9 mouse cellular contexts compared by ENCODE assay signal in genomic region chr2:59600123-59600840, GRCm38 (mm10). TPM values are rescaled to one million over a fixed set of nuclear protein-coding genes. Genes with fewer than 3 reads are reported as not detected.
DNase-seq lines count a peak whose midpoint lies in the region; ATAC-seq lines count a peak whose summit lies in the region.
"Had no signal": no experiment of that assay in that cellular context is flagged by ENCODE, and none has a peak within 500 bp of the region (broad histone marks: within the 10 kb centered on the region; RNA-seq: fewer than 3 reads in every experiment).

No protein-coding gene starts in this region.

- no peak overlapping the region for H3K4me3 ChIP-seq in forebrain, embryonic 12.5 days (replicated peaks)
- H3K4me3 ChIP-seq in limb, embryonic 11.5 days (ENCODE audit: low read depth, low read length) = no peak overlapping the region
- H3K4me3 ChIP-seq in midbrain, embryonic 11.5 days (ENCODE audit: low read depth, low read length) = no peak overlapping the region
- H3K4me3 ChIP-seq: liver, embryonic 15.5 days had no signal

- peaks cover 16% of the 10 kb centered on the region; the same call in 1 of the 2 replicates for H3K4me1 ChIP-seq in forebrain, embryonic 12.5 days
- peaks cover 29% of the 10 kb centered on the region for H3K4me1 ChIP-seq in limb, embryonic 11.5 days (ENCODE audit: control insufficient read depth, insufficient read depth, low read length)
- H3K4me1 ChIP-seq in midbrain, embryonic 11.5 days (ENCODE audit: control insufficient read depth, insufficient read depth, low read length) = no peaks in the 10 kb centered on the region

- no peaks in the 10 kb centered on the region for H3K36me3 ChIP-seq in forebrain, embryonic 12.5 days (replicated peaks)
- no peaks in the 10 kb centered on the region for H3K36me3 ChIP-seq in limb, embryonic 11.5 days (ENCODE audit: control insufficient read depth, insufficient read depth, low read length)
- H3K36me3 ChIP-seq in midbrain, embryonic 11.5 days (ENCODE audit: control insufficient read depth, insufficient read depth, low read length) = no peaks in the 10 kb centered on the region
- H3K36me3 ChIP-seq: liver, embryonic 15.5 days had no signal

- intact Hi-C loops in heart, postnatal 36 days (cut with DNase I) = no loop called here

- WGBS in forebrain, embryonic 12.5 days = 59% methylated on average over 19 of the region's 19 CpGs
- WGBS in limb, embryonic 11.5 days = 7% methylated on average over 19 of the region's 19 CpGs
- WGBS in midbrain, embryonic 11.5 days = 84% methylated on average over 19 of the region's 19 CpGs

- DNase-seq in Muller cell, postnatal 12 days (ENCODE audit: inconsistent ontology term) = peak; percentile 77
- peak; percentile 61 for DNase-seq in adrenal gland, postnatal 25 days
- DNase-seq in heart, postnatal 36 days = peak; percentile 47 to 55
- peak; percentile 87 for DNase-seq in limb, embryonic 11.5 days (ENCODE audit: low spot score)
- peak; percentile 27 for DNase-seq in testis, postnatal 14 days (ENCODE audit: low spot score)
- DNase-seq in thymus, postnatal 4 days = no peak
- DNase-seq in midbrain, embryonic 11.5 days (ENCODE audit: low spot score, missing footprints) = no peak

- H3K27me3 ChIP-seq in forebrain, embryonic 12.5 days = no peaks in the 10 kb centered on the region
- no peaks in the 10 kb centered on the region for H3K27me3 ChIP-seq in limb, embryonic 11.5 days (ENCODE audit: control insufficient read depth, insufficient read depth, low read length)
- no peaks in the 10 kb centered on the region; the same call in 1 of the 2 replicates for H3K27me3 ChIP-seq in midbrain, embryonic 11.5 days (ENCODE audit: control insufficient read depth, insufficient read depth, low read length)
- H3K27me3 ChIP-seq: liver, embryonic 15.5 days had no signal

- peak overlapping the region; percentile 36 for H3K27ac ChIP-seq in forebrain, embryonic 12.5 days
- peak overlapping the region; percentile 95 for H3K27ac ChIP-seq in limb, embryonic 11.5 days (replicated peaks; ENCODE audit: low read depth, low read length)
- no peak overlapping the region for H3K27ac ChIP-seq in midbrain, embryonic 11.5 days (ENCODE audit: low read depth, low read length)

- H3K9ac ChIP-seq in forebrain, embryonic 12.5 days = no peak overlapping the region
- H3K9ac ChIP-seq in limb, embryonic 11.5 days (ENCODE audit: low read length) = no peak overlapping the region
- no peak overlapping the region for H3K9ac ChIP-seq in midbrain, embryonic 11.5 days (ENCODE audit: low read length)
- H3K9ac ChIP-seq: liver, embryonic 15.5 days had no signal

- ATAC-seq in forebrain, embryonic 12.5 days (ENCODE audit: low FRiP score) = peak; percentile 41; the same call in 1 of the 2 replicates
- ATAC-seq in limb, embryonic 11.5 days (ENCODE audit: insufficient number of reproducible peaks, low FRiP score, low TSS enrichment, low read depth) = peak; percentile 87
- ATAC-seq in midbrain, embryonic 11.5 days (ENCODE audit: low FRiP score) = no peak

- H3K4me2 ChIP-seq in forebrain, embryonic 12.5 days = no peak overlapping the region
- peak overlapping the region; percentile 40 for H3K4me2 ChIP-seq in limb, embryonic 11.5 days (ENCODE audit: low read depth, severe bottlenecking)
- no peak overlapping the region for H3K4me2 ChIP-seq in midbrain, embryonic 11.5 days

- no peaks in the 10 kb centered on the region for H3K9me3 ChIP-seq in forebrain, embryonic 12.5 days
- H3K9me3 ChIP-seq in limb, embryonic 11.5 days (ENCODE audit: control insufficient read depth, low read length) = no peaks in the 10 kb centered on the region
- no peaks in the 10 kb centered on the region for H3K9me3 ChIP-seq in midbrain, embryonic 11.5 days (ENCODE audit: control insufficient read depth, low read length)
- H3K9me3 ChIP-seq: liver, embryonic 15.5 days had no signal

RNA-seq across cellular contexts. Expression of gene Tanc1, which starts 11.6 kb away (rescaled TPM):
- 20.2 and 20.6 TPM in 2 replicates for total RNA-seq in adrenal gland, postnatal 25 days (2021)
- 20.0 and 23.6 TPM in 2 replicates for polyA plus RNA-seq in forebrain, embryonic 12.5 days (2016; fragmentation: Nextera tagmentation; extraction: Ambion mirVana)
- total RNA-seq in heart, postnatal 36 days (2021) = 10 to 100 TPM; 26.6 to 29.8 TPM
- 51.6 and 62.5 TPM in 2 replicates for polyA plus RNA-seq in limb, embryonic 11.5 days (2014; fragmentation: Nextera tagmentation; extraction: Ambion mirVana)
- polyA plus RNA-seq in midbrain, embryonic 11.5 days (2014; fragmentation: Nextera tagmentation; extraction: Ambion mirVana) = 6.2 and 6.7 TPM in 2 replicates

Comparison
In these comparisons a context has a peak if more than half of its experiments do, and no peak if none do; other contexts are left out.
1. DNase-seq: peak in Muller cell, postnatal 12 days (single experiment), adrenal gland, postnatal 25 days (single experiment), heart, postnatal 36 days (2 of 2), limb, embryonic 11.5 days (single experiment) and testis, postnatal 14 days (single experiment); none in thymus, postnatal 4 days (single experiment) and midbrain, embryonic 11.5 days (single experiment).